Mouse (Mus musculus): Measurements from ENCODE around the gene Col2a1. TPM values are rescaled to one million over a fixed set of nuclear protein-coding genes. Genes with fewer than 3 reads are reported as not detected.

Col2a1 gene
- 0.28 and 0.36 TPM in 2 replicates for polyA plus RNA-seq (2015; fragmentation: Nextera tagmentation; extraction: Ambion mirVana)

DNA sequence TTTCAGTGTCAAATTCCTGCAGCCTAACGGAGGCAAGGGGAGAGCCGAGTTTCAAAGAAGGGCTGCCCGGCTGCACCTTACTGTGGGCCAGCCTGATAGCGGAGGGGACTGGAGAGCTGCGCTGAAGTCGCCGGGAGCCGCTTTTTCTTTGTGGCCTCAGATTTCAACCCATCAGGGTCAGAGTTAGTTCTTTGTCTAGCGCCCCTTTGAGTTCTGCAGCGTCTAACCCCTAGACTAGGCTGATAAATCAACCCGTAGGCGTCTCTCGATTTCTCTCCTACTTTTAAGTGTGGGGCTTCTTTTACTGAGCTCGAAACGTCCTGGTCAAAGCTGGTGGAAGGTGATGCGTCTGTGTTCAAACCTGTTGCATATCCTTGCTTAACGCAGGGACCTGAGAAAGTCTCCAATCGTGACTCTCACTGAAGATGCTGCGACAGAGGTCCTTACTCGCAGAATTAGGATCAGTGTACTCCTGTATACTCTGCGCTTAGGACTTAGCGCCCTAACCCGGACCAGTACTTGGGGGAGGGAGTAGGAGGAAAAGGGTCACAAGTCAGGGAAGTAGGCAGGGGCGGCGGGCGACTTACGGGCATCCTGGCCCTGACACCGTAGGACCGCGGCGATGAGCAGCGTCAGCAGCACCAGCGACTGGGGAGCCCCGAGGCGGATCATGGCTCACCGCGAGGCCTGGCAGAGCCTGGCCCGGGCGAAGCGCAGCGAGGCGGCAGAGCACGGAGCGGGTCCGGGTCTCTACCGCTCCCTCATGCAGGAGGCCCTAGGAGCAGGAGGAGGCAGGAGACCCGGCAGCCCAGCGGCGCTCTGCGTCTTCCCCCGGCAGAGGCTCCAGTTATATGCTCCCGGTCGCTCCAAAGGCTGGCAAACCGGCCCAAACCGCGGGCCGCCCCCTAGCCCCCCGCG, at the start of gene Col2a1:
TSS of gene Col2a1 (minus strand) at position 874 of the 918 bp plus-strand sequence.
- no peak for DNase-seq (ENCODE audit: low spot score)

DNA sequence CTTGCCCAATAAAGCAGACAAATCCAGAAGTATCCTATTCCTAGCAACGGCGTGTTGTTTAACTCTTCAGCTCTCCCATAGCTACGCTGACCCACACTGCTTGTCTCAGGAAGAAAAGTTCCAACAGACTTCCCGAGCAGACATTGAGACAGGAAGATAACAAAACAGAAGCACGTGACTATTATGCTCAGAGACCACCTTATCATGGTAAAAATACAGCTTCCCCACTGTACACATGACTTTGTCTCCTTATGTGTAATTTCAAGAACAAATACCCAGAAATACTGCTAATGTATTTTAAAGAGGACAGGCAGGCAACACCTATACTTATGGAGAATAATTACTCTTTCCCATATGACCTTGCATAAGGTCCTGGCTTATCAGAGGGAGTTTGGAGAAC, 47.2 kb upstream of the Col2a1 start:
- DNase-seq (ENCODE audit: low spot score) = no peak

DNA sequence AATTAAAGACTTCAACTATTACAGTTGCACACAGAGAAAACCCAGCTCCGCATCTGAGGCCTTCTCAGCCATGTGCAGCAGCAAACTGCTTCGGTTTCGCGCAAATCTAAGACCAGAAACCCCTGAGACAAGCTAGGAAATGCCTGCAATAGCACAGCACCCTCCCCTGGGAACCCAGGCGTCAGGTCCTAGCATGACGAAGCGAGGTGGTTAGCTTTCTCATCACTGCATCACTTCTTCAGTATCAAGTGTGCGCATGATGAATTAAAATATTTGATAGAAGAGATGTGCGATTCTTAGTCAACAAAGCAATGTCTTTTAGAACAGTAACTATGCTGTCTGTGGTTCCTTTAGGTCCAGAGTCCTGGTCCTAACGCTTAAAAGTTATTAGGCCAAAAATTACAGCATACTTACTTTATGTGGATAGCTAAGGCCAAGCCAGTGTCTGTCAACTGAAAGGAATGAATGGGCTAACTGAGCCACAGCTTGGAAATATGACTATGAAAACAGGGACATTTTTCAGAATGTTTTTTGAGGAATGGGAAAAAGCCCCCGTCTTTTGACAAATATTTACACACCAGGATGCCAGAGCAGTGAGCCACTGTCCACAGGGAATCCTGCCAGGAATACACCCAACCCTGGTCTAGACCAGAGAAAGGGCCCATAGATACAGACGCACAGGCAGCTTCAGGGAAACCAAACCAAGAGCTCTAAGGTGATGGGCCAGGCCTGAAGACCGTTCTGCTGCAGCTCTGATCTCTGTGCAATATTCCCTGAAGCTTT, 44.6 kb upstream of the Col2a1 start:
- DNase-seq (ENCODE audit: low spot score) = no peak

DNA sequence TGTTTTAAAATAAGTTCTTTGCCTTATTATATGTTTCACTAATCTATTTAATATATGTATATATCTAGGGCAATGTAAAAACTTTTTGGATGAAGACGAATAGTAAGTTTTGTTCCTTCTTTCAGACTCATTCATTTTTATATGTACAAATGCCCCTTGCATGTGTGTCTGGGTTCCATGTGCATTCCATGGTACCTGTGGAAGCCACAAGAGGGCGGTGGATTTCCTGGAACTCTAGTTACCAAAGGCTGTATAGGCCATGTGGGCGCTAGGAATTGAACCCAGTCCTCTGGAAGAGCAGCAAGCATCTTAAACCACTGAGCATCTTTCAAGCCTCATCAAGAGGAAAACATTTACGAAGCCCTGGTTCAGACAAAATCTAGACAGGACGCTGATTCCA, 39.9 kb upstream of the Col2a1 start:
- no peak for DNase-seq (ENCODE audit: low spot score)

DNA sequence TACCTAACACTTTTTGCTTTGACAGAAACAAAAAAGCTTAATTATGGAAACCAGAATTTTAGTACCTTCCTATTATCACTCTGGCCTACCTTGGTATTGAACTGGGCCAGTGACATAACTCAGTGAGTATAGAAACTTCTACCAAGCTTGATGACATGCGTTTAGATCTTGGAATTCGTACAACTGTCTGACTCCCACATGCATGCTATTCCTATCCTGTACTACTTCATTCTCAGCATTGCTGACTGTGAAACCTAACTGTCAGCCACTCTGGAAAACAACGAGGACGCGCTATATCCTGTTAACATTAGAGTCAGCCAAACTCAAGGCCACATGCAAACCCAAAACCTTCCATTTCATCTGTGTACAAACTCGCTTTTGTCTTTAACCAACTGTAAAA, 39.5 kb upstream of the Col2a1 start:
- no peak for DNase-seq (ENCODE audit: low spot score)

DNA sequence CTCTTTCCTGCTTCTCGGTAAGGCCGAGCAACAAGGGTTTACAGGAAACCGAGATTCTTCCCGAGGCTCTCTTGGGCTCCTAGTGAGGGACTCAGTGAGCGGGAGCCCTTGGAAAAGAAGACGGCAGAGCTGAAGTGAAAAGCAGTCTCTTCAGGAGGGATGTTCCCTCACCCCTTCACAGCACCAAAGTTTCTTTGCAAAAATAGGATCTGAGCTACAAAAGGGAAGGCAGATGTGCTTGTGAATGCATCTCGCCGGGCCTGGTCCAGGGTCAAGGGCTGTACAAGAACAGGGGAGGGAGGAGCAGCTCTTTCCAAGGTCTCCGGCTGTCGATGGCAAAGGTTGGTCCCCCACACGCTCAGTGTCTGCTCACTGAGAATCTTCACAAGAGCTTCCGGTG, 38.0 kb upstream of the Col2a1 start:
- no peak for DNase-seq (ENCODE audit: low spot score)

DNA sequence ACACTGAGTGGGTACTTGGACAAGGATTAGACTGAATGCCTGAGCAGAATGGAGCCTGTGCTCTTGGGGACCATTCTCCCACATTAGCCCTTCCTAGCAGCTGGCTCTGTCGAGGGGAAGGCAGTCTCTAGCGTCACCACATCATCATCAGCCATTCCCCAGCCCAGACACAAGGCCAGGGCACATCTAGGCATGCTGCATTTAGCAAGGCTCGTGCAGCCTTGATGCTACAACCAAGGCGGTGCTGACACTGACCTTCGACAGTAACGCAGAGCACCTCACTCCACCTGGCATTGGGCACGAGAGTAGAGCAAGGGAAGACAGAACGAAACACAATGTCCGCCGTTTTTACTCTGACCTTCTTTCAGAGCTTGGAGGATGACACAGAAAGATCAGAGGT, 35.2 kb upstream of the Col2a1 start:
- DNase-seq (ENCODE audit: low spot score) = no peak

DNA sequence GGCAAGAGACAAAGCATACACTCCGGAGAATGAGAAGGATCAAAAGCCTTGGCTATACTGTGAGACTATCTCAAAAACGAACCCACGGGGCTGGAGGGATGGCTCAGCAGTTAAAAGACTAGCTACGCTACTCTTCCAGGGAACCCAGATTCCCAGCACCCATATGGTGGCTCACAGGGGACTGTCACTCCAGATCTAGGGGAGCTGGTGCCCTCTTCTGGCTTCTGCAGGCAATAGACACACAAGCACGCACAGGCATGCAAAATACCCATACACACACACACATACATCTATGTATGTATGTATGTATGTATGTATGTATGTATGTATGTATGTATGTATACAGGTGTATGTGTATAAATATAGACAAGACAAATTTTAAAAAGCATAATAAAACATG, 32.1 kb upstream of the Col2a1 start:
- DNase-seq (ENCODE audit: low spot score) = no peak

DNA sequence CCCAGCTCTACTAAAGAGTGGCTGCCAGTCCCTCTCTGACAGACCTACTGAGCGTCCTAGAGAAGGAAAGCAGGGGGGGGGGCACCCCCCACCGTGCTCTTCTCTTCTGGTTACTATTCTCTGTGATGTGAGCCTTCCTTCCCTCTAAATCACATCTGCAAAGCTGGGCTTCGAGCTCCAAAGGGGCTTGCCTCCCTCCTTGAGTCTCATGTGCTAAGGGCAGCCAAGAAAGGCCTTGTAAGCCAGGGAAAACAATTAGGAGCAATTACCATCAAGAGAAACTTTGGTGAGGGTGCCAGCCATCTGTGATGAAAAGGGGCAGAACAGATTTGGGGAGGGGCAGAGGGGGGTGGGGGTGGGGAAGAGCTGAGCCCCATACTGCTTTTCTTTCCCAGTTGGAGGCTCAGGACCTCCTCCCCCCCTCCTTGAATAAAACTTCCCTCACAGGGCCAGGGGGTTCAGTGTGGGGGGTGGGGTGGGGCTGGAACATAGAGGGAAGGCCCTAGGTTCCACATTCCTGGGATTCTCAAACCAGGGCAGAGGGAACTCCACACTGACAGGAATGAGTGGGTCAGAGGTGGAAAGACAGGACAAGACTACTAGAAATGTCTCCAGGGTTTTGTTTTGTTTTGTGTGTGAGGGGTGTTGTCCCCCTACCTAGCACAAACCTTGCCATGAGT, 30.7 kb upstream of the Col2a1 start:
- DNase-seq (ENCODE audit: low spot score) = no peak

DNA sequence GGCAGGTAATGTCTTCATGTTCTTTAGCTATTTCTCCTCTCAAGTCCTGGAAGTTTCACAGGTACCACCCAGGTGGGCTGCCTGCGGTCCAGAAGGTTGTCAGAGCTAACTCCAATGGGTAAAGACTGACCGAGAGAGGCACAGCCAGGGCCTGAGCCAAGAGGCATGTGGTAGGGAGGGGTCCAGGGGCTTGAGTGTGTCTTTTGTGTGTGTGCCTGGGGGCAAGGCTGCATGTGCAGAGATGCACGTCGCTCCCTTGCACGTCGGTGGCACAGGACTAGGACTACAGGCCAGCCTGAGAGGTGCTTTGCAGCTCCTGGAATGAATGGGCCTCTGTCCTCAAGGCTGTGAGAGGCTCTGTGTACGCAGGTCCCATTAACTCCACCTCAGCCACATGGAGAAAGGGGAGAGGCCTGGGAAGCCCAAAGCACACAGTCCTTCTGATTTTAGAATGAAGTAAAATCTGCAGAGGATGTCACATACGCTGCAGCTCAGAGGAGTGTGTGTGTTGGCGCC, 28.8 kb upstream of the Col2a1 start:
- no peak for DNase-seq (ENCODE audit: low spot score)

DNA sequence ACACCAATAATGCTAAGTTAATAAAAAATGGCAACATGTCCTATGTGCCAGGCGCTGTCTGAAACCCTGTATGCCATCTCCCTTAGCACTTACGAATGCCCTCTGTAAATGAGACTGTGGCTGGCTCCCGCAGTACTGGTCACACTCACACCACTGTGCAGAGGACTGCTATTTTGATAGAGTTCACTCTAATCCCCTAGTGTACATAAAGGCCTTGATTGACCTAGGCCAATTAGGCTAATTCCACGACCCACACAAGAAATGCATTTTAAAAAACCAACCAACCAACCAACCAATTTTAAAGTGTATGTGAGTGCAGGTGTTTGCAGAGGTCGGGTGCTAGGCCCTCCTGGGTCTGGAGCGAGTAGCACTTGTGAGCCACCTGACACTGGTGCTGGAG, 25.3 kb upstream of the Col2a1 start:
- no peak for DNase-seq (ENCODE audit: low spot score)

DNA sequence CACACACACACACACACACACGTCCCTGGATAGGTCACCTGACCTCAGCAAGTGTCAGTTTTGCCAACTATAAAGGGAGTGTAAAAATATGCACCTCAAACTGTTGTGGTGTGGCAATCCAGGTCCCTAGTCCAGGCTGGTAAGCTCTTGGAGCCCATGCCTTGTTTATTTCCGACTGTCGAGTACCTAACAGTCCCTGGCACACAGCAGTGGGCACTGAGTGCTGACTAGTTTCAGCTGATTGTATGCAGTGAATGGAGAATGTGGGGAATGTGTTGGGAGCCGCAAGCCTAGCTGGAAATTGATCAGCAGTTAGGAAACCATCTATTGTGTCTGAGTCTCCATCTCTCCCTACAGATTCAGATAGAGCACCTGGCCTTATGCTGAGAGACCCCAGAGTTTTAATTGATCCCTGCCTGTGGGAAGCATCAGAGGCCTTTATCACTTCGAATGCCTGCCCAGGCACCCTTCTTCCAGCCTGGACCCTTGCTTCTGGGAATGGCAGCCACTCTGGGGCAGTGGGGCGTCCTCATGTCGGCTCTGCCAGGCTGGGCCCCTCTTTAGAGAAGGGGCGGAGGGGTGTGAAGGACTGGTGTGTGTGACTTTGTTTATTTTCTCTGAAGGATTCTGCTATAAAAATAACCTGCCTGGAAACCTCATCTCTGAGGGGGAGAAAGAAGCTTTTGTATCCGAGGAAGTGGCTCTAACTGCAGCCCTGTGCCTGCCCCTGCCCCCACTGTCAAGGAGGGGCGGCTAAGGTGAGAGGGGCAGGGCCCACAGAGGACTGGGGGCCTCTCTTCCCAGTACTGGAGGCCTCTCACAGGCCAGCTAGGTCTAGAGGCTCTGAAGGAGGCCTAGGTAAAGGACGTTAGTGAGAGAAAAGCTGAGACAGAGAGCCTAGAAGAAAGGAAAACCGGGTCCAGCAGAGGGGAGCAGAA, 22.7 kb upstream of the Col2a1 start:
- no peak for DNase-seq (ENCODE audit: low spot score)

DNA sequence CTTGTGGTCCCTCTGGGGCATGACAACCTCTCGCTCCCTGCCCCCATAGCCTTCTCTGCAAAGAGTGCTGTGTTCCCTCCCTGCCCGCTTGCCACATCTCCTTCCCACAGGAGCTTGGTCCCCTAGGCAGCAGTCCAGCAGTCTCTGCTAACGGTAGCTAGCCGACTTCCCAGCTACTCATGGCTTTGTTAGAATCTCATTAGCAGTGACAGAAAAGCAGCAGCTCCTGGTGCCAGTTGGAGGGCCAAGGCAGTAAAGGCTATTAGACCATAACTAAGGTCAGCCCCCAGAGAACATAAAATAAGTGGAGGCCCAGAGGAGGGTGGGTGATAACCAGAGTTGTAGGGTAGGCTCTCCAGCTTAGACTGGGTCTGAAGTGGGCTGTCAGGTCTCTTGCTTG, 21.1 kb upstream of the Col2a1 start:
- no peak for DNase-seq (ENCODE audit: low spot score)

DNA sequence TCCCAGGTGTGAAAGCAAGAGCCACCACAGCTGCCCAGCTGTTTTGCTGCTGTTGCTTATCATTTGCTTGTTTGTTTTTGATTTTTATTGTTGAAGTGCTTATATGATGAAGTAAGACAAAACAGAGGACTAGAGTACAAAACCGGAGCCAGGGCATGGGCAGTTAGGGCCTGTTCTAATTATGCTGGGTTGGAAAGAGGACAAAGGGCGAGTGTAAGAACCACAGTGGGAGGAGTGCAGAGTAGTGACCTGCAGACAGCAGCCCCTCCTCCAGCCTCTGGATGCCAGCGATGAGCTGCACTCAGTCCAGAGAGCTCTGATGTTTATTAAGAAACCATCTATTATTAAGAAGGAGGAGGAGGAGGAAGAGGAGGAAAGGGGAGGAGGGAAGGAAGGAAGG, 18.6 kb upstream of the Col2a1 start:
- DNase-seq (ENCODE audit: low spot score) = no peak

DNA sequence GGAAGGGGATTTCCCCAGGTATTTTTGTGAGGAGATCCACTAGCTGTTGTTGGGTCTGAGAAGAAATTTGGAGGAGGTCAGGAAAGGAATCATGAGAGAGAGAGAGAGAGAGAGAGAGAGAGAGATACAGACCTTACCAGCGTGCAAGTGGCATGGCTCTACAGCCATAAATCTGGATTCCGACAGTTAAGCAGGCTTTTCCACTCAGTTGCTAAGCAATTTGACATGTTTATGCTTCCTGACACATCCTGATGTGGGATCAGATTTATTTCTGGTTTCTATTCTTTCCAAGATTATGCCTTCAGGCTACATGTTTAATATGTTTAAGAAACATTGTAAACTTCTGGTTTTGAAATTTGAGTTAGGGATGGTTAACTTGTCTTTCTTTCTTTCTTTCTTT, 17.4 kb upstream of the Col2a1 start:
- DNase-seq (ENCODE audit: low spot score) = no peak

DNA sequence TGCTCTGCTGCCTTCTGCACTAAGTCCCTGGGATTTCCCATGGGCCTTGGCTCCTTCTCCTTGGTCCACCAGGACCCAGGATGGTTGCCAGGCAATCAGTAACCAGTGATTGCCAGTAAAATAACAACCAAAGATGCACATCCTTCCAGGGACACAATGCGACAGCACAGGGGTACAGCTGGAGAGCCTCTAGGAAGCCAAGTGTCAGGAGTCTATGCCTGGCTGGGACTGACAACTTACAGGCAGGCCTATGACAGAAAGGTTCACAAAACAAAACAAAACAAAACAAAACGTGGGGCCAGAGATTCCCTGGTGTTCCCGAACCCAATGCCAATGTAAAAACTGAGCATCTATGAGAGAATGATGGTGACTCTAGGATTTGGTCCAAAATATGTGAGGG, 14.6 kb upstream of the Col2a1 start:
- no peak for DNase-seq (ENCODE audit: low spot score)

DNA sequence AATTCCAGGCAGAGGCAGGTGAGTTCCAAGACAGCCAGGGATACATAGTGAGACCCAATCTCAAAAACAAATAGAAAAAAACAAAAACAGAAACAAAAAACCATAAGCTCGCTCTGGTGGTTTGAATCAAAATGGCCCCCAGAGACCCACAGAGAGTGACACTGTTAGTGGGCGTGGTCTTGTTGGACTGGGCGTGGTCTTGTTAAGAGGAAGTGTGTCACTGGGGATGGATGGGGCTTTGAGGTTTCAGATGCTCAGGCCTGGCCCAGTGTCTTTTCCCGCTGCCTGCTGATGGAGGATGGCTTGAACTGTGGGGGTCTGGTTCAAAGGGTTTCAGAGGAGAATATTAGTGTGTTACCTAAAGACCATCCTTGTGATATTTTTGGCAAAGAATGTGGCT, 13.4 kb upstream of the Col2a1 start:
- no peak for DNase-seq (ENCODE audit: low spot score)

DNA sequence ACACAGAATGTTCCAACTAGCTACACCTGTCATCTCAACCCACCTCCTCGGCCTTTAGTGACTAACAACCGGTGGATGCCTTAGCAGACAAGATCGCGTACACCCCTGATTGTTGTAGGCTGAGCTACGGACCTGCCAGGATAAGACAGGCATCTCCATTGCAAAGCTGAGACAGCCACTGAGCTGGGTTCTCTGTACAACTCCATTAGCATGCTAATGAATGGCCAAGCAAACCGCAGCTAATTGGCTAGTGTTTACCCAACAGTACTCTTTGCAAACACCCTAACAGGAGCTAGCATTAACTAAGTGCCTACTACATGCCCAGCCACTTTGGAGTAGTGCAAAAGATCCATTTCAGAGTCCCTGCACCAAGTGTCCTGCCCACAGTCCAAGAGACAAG, 8.3 kb upstream of the Col2a1 start:
- DNase-seq (ENCODE audit: low spot score) = no peak

DNA sequence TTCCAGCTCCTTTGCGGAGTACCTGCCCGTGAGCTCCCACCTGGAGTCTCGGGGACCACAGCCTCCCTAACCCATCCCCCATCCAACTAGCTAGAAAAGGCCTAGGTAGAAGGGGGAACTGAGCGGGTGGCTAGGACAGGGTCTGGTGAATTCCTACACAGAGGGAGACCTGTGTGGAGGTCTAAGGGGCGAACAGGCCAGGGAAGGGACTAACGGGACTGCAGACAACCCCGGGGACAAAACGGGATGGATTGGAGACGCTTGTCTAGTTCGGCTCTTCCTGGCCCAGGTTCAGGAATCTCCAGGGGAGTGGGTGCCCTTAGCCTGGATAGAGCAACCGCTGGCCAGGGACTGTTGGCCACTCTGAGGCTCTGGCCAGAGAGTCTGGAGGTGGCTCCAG, 686 bp upstream of the Col2a1 start:
- DNase-seq (ENCODE audit: low spot score) = no peak

DNA sequence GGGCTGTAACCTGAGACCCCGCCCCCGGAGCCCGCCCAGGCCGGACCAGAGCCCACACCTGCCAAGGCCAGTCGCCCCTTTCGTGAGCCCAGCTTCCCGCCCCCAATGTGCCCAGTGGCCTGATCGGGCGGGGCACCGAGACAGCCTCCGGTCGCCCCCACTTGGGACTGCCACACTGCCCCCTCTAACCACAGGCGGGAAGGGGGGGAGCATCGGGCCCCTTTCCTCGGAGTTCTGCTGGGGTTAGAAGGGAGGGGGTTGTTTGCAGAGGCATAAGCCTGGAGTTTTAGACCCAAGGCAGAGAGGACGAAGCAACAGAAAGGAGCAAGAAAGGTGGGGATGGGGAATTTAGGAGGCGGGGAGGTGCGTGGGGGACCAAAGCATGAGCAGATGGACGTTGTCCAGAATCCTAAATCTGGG, 255 bp upstream of the Col2a1 start:
- DNase-seq (ENCODE audit: low spot score) = no peak

Measured in thymus, postnatal 0 days (tissue).